In the genomic region with DNA sequence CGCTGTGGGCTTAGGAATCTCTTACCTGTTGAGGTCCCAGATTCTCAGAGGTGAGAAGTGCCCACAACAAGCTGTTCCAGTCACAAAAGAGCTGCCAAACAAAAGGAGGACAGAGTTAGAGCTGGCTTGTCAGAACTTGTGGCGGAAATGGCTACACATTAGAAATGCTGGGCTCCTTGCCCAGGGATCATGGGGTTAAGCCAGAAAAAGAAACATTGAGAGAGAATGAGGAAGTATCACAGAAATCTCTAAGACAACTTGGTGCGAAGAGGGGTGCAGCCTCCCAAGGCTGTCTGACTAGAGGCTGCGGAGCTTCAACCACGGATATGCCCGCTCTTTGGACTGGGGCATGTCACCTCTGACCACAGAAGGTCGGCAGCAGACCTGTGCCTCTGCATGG, we compare ENCODE assay signal across 1 mouse cellular context.
TF ChIP-seq lines count a peak whose summit lies in the region.

No protein-coding gene starts in this region.

TF ChIP-seq in MEL, 35 proteins besides CTCF, POLR2A, EP300 and RAD21 (continued from another document):
- TF ChIP-seq CHD1 (IDR thresholded peaks at IDR 0.05; ENCODE audit: low read depth, low read length), result no peak
- no peak for TF ChIP-seq HCFC1 (IDR thresholded peaks at IDR 0.05; ENCODE audit: low read depth, low read length)
- no peak for TF ChIP-seq CHD2 (IDR thresholded peaks at IDR 0.05; ENCODE audit: low read length)
- no peak for TF ChIP-seq GATA1 (IDR thresholded peaks at IDR 0.05; ENCODE audit: low read depth, low read length)
- TF ChIP-seq BHLHE40 (IDR thresholded peaks at IDR 0.05; ENCODE audit: borderline replicate concordance, low read depth, low read length), result no peak; the same call in 1 of the 2 replicates
- TF ChIP-seq NRF1 (IDR thresholded peaks at IDR 0.05; ENCODE audit: insufficient read depth, low read depth, low read length, poor library complexity, severe bottlenecking), result no peak
